Mouse (Mus musculus) liver, adult 2 months (tissue): ENCODE measurements at regions not wholly inside any gene's neighbourhood (a gene's known extent, or its start where the extent isn't known, plus 50 kb on each side); places are given as distances from the start of the nearest gene placed in this dataset.

Source experiments
- CTCF ChIP-seq: fragments of 200-500 bp; IDR thresholded peaks from 2 replicates; pipeline ENCODE4 v1.5.1; 2011; ENCODE audit warnings: low read depth, low read length, control low read depth
- POLR2A ChIP-seq: fragments of 200-500 bp; IDR thresholded peaks from 2 replicates; pipeline ENCODE4 v1.6.1; 2011; ENCODE audit warnings: low read length, control low read depth; ENCODE audit not compliant: insufficient read depth; ENCODE audit errors: extremely low read depth

GRCm38 (mm10) chr4:124477359-124477868 is 133.2 kb downstream of the 3100002H09Rik start:
- no peak for TF ChIP-seq POLR2A
- no peak for TF ChIP-seq CTCF
